Mouse (Mus musculus) erythroblast, embryonic 14.5 days (primary cell): ENCODE results near the gene Hs3st5. TPM values are rescaled to one million over a fixed set of nuclear protein-coding genes. Genes with fewer than 3 reads are reported as not detected.

Experiments used
- H3K27me3 ChIP-seq: 2 replicates; pipeline ENCODE4 v1.6.1; 2012; ENCODE audit warnings: inconsistent platforms; ENCODE audit not compliant: control insufficient read depth
- H3K36me3 ChIP-seq: 2 replicates; pipeline ENCODE4 v1.6.1; 2012; ENCODE audit warnings: mild to moderate bottlenecking, inconsistent platforms; ENCODE audit not compliant: control insufficient read depth
- H3K4me1 ChIP-seq: 2 replicates; pipeline ENCODE4 v1.6.1; 2012; ENCODE audit warnings: inconsistent platforms; ENCODE audit not compliant: control insufficient read depth
- H3K4me3 ChIP-seq: replicated peaks from 2 replicates; pipeline ENCODE3; 2012; ENCODE audit warnings: moderate library complexity, mild to moderate bottlenecking, inconsistent platforms
- H3K9me3 ChIP-seq: 2 replicates; pipeline ENCODE4 v1.6.1; 2012; ENCODE audit warnings: low read length, inconsistent platforms, mixed read lengths; ENCODE audit not compliant: control insufficient read depth
- GATA1 ChIP-seq: IDR thresholded peaks from 2 replicates; pipeline ENCODE4 v1.6.1; 2012; ENCODE audit warnings: low read length, inconsistent platforms, mixed read lengths
- TAL1 ChIP-seq: IDR thresholded peaks from 3 replicates; pipeline ENCODE4 v1.6.1; 2012; ENCODE audit warnings: low read length, inconsistent platforms, mixed read lengths
- polyA plus RNA-seq: library from polyadenylated mRNA; stranded (reverse); fragments of >175 nt; gene quantifications from 2 replicates; pipeline ENCODE4 v1.2.3, GENCODE M21; 2012

Gene Hs3st5
- polyA plus RNA-seq = 0.02 TPM in 1 of 2 replicates, not detected in the other

- Histone ChIP-seq H3K4me3 (no peak within 1 kb of the TSS), H3K36me3 (no peaks in the 10 kb centered on the region), H3K4me1 (no peaks in the 10 kb centered on the region), H3K27me3 (peaks cover 37% of the 10 kb centered on the region), H3K9me3 (no peaks in the 10 kb centered on the region)
- TF ChIP-seq TAL1 (no peak), GATA1 (no peak)
Measured at GRCm38 (mm10) chr10:36506727-36507555, at the start of gene Hs3st5. Gene Hs3st5, plus strand, starts transcription at chr10:36506814.

- no peak overlapping the region for H3K4me3 ChIP-seq
- no peaks in the 10 kb centered on the region for H3K4me1 ChIP-seq
- no peaks in the 10 kb centered on the region for H3K27me3 ChIP-seq
- TF ChIP-seq GATA1 (no peak), TAL1 (no peak)
- H3K36me3 ChIP-seq = no peaks in the 10 kb centered on the region
- no peaks in the 10 kb centered on the region for H3K9me3 ChIP-seq
Measured at GRCm38 (mm10) chr10:36468664-36469063, 38.0 kb upstream of the Hs3st5 start.

DNA sequence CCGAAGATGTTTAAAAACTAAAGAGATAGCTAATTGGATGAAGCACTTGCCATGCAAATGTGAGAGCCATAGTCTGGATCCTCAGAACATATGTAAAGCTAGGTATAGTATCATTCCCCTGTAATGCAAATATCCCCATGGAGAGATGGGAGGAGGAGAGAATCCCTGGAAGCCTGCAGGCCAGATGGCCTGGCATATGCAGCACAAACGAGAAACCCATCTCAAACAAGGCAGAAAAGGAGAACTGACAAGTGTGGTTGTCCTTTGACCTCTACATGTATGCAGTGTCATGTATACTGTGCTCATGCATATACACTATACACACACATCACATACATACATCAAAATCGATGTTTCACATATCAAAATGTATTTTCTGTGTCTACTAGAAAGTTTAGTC is 35.5 kb upstream of the Hs3st5 start:
- Histone ChIP-seq H3K27me3 (no peaks in the 10 kb centered on the region), H3K4me3 (no peak overlapping the region), H3K4me1 (no peaks in the 10 kb centered on the region), H3K9me3 (no peaks in the 10 kb centered on the region), H3K36me3 (no peaks in the 10 kb centered on the region)
- TF ChIP-seq GATA1 (no peak), TAL1 (no peak)

DNA sequence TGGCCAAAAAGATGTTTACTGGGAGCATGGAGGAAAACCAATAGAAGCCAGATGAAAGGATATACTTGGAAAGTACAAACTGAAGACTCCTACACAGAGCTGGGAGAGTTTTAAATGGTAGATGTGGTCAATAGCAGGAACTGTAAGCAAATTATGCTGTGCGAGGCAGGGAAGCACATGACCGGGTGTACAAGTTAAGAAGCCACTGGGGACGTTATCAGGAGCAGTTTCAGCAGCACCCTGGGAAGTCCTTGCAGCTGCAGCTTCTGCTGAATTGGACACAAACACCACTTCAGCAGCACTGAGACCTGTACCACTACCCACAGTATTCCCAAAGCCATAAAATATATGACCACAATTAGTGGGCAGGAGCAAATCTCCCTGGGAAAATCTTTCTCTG is 31.8 kb upstream of the Hs3st5 start:
- Histone ChIP-seq H3K9me3 (no peaks in the 10 kb centered on the region), H3K4me3 (no peak overlapping the region), H3K4me1 (no peaks in the 10 kb centered on the region), H3K36me3 (no peaks in the 10 kb centered on the region), H3K27me3 (no peaks in the 10 kb centered on the region)
- TF ChIP-seq TAL1 = no peak
- TF ChIP-seq GATA1 = no peak

GRCm38 (mm10) chr10:36477543-36477942 is 29.1 kb upstream of the Hs3st5 start:
- Histone ChIP-seq H3K9me3 (no peaks in the 10 kb centered on the region), H3K4me1 (no peaks in the 10 kb centered on the region), H3K36me3 (no peaks in the 10 kb centered on the region), H3K4me3 (no peak overlapping the region), H3K27me3 (no peaks in the 10 kb centered on the region)
- no peak for TF ChIP-seq TAL1
- TF ChIP-seq GATA1 = no peak

- no peaks in the 10 kb centered on the region for H3K27me3 ChIP-seq
- no peak overlapping the region for H3K4me3 ChIP-seq
- H3K9me3 ChIP-seq = no peaks in the 10 kb centered on the region
- H3K4me1 ChIP-seq = no peaks in the 10 kb centered on the region
- H3K36me3 ChIP-seq = no peaks in the 10 kb centered on the region
- no peak for TF ChIP-seq TAL1
- TF ChIP-seq GATA1 = no peak
Measured at GRCm38 (mm10) chr10:36483362-36483761, 23.3 kb upstream of the Hs3st5 start.

DNA sequence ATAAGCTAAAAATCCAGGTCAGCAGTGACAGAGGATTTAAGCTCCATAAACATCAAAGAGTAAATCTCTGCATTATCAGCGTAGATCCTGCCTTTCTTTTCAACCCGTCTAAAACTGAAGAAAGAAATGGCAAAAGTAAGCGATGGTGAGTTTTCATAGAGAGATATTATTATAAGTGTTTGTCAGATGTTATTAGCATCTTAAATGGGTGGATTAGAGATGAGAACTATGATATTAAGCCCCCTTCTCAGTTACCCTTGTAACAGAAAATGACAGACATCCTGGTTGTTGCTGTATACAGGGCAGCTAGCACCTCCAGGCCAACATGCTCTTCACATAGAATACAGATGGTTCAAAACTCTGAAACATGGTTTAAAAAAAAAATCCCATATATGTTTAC is 22.6 kb upstream of the Hs3st5 start:
- H3K27me3 ChIP-seq = no peaks in the 10 kb centered on the region
- no peaks in the 10 kb centered on the region for H3K9me3 ChIP-seq
- no peak overlapping the region for H3K4me3 ChIP-seq
- H3K4me1 ChIP-seq = no peaks in the 10 kb centered on the region
- TF ChIP-seq GATA1 (no peak), TAL1 (no peak)
- H3K36me3 ChIP-seq = no peaks in the 10 kb centered on the region

- Histone ChIP-seq H3K36me3 (no peaks in the 10 kb centered on the region), H3K4me3 (no peak overlapping the region), H3K27me3 (no peaks in the 10 kb centered on the region), H3K9me3 (no peaks in the 10 kb centered on the region), H3K4me1 (no peaks in the 10 kb centered on the region)
- TF ChIP-seq GATA1 (no peak), TAL1 (no peak)
Measured at GRCm38 (mm10) chr10:36484728-36485300, 21.8 kb upstream of the Hs3st5 start.

DNA sequence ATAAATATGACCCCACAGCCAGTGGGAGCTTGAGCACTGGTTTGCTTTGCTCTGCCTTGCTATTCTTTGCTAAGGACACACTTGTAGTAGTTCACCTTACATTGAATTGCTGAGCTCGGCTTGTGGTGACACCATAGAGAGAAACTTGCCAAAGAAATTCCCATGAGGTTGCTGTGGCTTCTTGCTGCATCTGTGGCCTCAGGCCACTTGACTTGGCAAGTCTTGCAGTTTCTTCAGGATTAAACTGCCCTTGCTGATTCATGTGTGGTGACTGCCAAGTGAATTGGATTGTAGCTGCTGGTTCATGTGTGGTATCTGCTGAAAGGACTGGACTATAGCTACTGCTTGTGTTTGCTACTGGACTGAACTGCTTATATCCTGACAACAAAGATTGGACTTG is 13.0 kb upstream of the Hs3st5 start:
- no peaks in the 10 kb centered on the region for H3K27me3 ChIP-seq
- H3K36me3 ChIP-seq = no peaks in the 10 kb centered on the region
- no peaks in the 10 kb centered on the region for H3K4me1 ChIP-seq
- no peak overlapping the region for H3K4me3 ChIP-seq
- TF ChIP-seq GATA1 = no peak
- TF ChIP-seq TAL1 = no peak
- no peaks in the 10 kb centered on the region for H3K9me3 ChIP-seq

DNA sequence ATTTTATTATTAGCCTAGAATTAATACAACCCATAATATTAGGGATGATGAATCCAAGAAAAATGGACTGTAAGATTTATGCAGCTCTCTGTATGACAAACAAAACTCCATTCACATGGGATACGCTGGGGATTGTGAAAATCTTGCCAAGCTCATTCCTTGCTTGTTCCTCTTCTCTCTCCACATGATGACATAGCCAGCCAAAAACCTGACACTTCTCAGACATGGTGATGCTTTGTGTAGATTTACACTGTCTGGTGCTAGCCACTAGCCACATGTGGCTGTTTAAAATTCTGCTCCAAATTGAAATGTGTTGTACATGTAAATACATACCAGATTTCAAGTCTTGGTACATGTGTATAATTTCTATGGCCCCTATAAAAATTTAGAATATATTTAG is 6.9 kb upstream of the Hs3st5 start:
- Histone ChIP-seq H3K4me1 (no peaks in the 10 kb centered on the region), H3K9me3 (no peaks in the 10 kb centered on the region), H3K36me3 (no peaks in the 10 kb centered on the region), H3K4me3 (no peak overlapping the region), H3K27me3 (no peaks in the 10 kb centered on the region)
- TF ChIP-seq GATA1 = no peak
